Mouse (Mus musculus): ENCODE data around the gene Mccc1. TPM values are rescaled to one million over a fixed set of nuclear protein-coding genes. Genes with fewer than 3 reads are reported as not detected.

Mccc1 gene
- polyA plus RNA-seq, 1 experiment from 2014 or later: 35.7 TPM

DNA sequence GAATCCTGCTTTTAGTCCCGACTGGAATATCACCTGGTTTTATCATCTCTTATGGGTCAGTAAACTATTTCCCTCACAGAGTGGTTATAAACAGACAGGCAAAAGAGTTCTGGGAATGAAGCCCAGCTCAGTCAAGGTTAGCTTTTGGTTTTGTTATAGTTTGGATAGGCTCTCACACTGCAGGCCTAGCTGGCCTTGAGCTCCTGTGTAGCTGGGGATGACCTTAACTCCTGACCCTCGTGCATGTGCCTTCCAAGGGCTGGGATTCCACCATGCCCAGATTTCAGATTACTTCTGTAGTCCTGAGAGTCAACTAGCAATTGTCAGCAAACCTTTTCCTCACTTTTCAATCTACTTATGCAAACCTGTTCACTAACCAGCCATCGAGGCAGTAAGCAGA lies 82.2 kb downstream of the Mccc1 start:
- WGBS: 85% methylated on average over 3 of the region's 3 CpGs
- Histone ChIP-seq H3K4me3 (ENCODE audit: low read depth, low read length) (no peak overlapping the region), H3K4me2 (replicated peaks; ENCODE audit: low read depth, low read length) (no peak overlapping the region), H3K9me3 (ENCODE audit: control insufficient read depth, low read length) (no peaks in the 10 kb centered on the region), H3K9ac (ENCODE audit: low read depth, low read length) (no peak overlapping the region), H3K36me3 (ENCODE audit: control insufficient read depth, insufficient read depth, low read length) (0 out of 2 replicates have a peak, but pooled peaks cover 2% of the 10 kb centered on the region), H3K27me3 (ENCODE audit: control insufficient read depth, insufficient read depth, low read length) (no peaks in the 10 kb centered on the region), H3K27ac (ENCODE audit: low read depth, low read length) (no peak overlapping the region), H3K4me1 (replicated peaks; ENCODE audit: control insufficient read depth, insufficient read depth, low read length) (no peaks in the 10 kb centered on the region)
- DNase-seq (ENCODE audit: low spot score) (no peak), ATAC-seq (ENCODE audit: low FRiP score) (no peak)

Other genes with a start within 250 kb of the Mccc1 start
- gene Atp11b, start 246.6 kb downstream of the Mccc1 start, polyA plus RNA-seq (2014; fragmentation: Nextera tagmentation; extraction: Ambion mirVana): 30.0 and 30.2 TPM in 2 replicates
- gene Dcun1d1, start 63.2 kb downstream of the Mccc1 start, polyA plus RNA-seq (2014; fragmentation: Nextera tagmentation; extraction: Ambion mirVana): 107 and 112 TPM in 2 replicates
- gene Ccdc144b, start 52.9 kb upstream of the Mccc1 start, polyA plus RNA-seq (2014; fragmentation: Nextera tagmentation; extraction: Ambion mirVana): not detected in 2 replicates
- gene Acad9, start 65.3 kb upstream of the Mccc1 start, polyA plus RNA-seq (2014; fragmentation: Nextera tagmentation; extraction: Ambion mirVana): 89.2 TPM in 2 replicates
- gene D3Ertd254e, start 150.3 kb upstream of the Mccc1 start, polyA plus RNA-seq (2014; fragmentation: Nextera tagmentation; extraction: Ambion mirVana): 11.6 TPM in 2 replicates
- 0.09 TPM in 1 of 2 replicates, not detected in the other for gene Qrfpr, start 221.6 kb upstream of the Mccc1 start, polyA plus RNA-seq (2014; fragmentation: Nextera tagmentation; extraction: Ambion mirVana)